Mouse (Mus musculus) spleen, embryonic (tissue): ENCODE results near the gene Tmem212.

Experiments
- CTCF ChIA-PET: fragments of 350-600 bp; sonication (Branson Sonifier 250); formaldehyde crosslinking; loops from one replicate; lab custom pipeline; 2022; lab: Charles Lee

Tmem212 gene

DNA sequence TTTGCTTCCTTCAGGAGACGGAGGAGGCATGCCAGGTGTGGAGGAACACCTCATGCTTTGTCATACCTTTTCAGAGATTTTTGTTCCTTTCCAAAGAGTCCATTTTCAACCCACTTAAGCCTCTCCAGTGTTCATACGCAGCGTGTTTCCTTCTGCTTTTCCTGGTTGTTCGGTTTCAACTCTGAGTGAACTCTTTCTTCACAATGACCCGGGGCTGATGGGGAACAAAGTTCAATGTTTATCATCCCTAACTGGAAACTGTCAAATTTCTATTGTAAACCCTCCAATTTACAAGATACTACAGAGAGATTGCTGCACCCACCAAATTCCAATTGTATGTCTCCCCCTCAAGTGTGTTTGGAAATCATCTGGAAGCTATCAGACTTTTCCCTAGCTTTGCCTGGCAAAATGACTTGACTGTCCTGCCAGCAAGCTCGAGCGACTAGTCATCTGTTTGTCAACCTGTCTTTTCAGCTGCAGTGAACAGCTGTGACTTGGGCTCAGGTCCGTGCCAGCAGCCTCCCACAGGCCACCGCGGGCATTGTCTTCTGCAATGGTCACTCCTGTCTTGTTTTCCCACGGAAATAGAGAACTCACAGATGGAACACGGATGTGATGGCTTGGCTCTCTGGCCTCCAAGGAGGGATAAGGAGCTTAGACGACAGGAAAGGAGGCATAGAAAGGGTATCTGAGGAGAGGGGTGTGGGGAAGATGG, 3.0 kb upstream of the Tmem212 start:
- CTCF ChIA-PET, result no interaction called here

- CTCF ChIA-PET, result no interaction called here
Measured at GRCm38 (mm10) chr3:27898178-27898577, 2.0 kb upstream of the Tmem212 start.

- CTCF ChIA-PET, result no interaction called here
Measured at GRCm38 (mm10) chr3:27886578-27886977, 9.6 kb downstream of the Tmem212 start.

- CTCF ChIA-PET, result no interaction called here
Measured at GRCm38 (mm10) chr3:27885585-27885984, 10.6 kb downstream of the Tmem212 start.

- CTCF ChIA-PET, result no interaction called here
Measured at GRCm38 (mm10) chr3:27881897-27882835, 14.0 kb downstream of the Tmem212 start.

DNA sequence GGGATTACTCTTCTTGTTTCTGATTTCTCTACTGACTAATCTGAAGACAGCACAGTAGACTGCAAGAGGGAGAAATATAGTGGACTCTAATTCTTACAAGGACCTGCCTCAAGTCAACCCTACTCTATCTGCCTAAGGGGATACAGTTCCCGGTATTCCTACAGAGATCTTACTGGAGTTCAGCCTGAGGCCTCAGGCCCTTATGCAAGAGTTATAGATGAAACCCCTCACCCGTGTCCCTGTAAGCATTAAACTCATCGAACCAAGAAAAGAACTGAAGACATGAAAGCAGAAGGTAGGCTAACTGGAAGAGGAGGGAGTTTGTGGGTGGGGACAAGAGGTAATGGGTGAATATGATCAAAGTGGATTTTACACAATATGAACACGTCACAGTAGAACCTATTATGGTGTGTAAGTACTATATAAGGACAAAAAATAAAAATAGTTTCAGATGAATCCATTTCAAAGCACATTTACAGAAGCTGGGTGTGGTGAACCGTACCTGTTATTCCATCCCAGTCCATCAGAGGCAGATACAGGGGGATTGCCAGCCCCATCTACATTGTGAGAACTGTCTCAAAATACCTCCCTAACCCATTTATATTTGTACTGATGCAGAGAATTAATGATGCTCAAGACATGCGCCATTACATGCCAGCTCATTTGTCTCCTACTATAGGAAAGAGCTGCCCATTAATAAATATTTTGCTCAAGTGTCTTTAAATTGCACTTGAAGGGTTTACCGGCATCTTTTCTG, 17.1 kb downstream of the Tmem212 start:
- CTCF ChIA-PET, result no interaction called here

- CTCF ChIA-PET, result no interaction called here
Measured at GRCm38 (mm10) chr3:27873268-27874073, 22.7 kb downstream of the Tmem212 start.

DNA sequence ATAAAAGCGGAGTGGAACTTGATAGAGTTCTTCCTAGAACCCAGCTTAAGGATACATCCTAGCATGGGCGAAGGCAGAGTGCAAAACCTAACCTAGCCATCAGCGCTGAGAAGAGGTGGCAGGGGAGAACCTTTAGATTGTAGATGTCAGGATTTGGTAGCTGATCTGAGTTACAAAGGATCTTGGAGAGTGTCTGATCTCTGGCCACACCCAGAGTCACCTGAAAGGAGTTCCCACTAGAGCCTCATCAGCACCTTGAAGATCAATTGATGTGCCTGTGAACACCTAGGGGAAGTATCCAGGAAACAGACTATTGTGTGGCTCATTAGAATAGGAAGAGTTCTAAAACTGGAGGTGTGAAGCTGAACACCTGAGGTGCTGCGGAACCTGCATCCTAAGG, 23.7 kb downstream of the Tmem212 start:
- CTCF ChIA-PET, result no interaction called here

DNA sequence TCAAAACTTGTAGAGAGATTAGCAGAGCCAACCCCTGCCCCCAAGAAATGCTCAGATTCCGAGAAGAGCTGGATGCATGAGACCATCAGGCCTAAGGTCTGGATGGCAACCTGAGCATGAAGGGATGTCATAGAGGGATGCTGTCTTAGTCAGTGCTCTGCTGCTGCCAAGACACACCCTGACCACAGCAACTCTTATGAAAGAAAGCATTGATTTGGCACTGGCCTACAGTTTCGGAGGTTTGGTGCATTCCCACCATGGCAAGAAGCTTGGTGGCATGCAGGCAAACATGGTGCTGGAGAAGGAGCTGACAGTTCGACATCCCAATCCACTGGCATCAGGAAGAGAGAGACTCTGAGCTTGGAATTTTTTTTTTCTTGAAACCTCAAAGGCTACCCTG, 24.3 kb downstream of the Tmem212 start:
- CTCF ChIA-PET, result no interaction called here

- CTCF ChIA-PET, result no interaction called here
Measured at GRCm38 (mm10) chr3:27871371-27871770, 24.8 kb downstream of the Tmem212 start.

- CTCF ChIA-PET, result no interaction called here
Measured at GRCm38 (mm10) chr3:27868681-27869080, 27.5 kb downstream of the Tmem212 start.

GRCm38 (mm10) chr3:27867731-27868130, 28.4 kb downstream of the Tmem212 start:
- CTCF ChIA-PET, result no interaction called here

GRCm38 (mm10) chr3:27862821-27863740, 33.1 kb downstream of the Tmem212 start:
- CTCF ChIA-PET, result no interaction called here

DNA sequence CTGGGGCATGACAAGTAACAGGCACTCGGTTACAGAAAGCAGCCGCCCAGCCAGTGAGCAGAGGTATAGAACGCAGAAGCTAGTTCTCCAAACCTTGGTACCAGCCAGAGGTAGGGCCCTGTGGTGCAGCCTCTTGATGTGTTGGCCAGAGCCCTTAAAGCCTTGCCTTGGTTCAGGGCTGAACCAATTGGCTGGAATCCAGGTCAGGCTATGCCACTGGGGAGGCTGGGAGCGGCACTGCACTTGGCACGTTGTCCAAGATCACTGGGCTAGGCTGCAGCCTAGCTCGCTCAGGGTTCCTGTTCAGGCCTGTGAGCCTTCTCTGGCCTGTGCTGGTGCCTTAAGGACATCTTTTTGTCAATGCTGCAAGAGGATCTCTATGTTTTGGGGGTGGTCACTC, 34.6 kb downstream of the Tmem212 start:
- CTCF ChIA-PET, result no interaction called here

DNA sequence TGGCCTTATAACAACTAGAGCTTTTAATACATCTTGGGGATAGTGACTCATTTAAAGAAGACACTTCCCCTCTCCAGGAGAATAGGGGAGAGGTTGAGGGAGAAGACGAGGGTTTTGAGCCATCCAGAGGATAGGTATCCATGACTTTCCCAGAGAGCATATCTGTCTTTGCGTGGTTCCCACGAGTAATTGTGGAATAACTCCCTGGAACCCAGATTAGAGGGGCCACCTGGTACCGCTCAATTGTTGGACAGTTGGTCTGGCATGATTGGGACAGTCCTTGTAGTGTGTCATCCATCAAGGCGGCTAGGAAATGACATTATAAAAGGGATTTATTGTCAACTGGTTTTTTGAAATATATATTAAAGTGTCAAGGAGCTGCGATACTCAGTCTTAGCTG, 35.1 kb downstream of the Tmem212 start:
- CTCF ChIA-PET, result no interaction called here

- CTCF ChIA-PET, result no interaction called here
Measured at GRCm38 (mm10) chr3:27859161-27859561, 37.0 kb downstream of the Tmem212 start.

DNA sequence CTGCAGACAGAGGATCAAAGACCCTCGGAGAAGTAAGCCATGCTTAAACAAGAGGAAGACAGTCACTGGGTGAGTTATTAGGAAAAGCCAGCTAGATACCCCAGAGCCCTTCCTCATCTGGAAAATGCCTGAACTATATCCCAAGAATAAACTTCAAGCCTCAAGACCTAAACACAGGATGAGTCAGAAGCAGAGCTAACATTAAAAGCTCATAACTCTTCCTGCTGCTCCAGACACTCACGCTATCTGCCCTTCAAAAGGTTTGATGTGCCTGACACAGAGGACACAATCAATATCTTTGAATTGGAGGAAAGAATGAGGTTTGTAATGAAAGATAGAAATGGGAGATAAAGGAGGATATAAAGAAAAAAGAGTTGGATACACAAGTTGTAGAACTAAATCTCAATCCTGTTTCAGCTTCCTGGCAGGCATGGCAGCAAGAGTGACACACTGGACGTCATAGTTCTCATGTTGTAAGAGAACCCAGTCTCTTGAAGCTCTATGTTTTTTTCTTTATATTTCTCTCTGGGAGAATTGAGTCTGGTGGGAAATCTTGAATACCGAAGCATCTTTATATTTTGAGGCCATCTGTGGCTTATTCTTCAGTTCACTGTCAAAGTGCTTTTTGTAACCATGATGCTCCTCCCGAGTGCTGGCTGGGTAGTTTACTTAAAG, 37.6 kb downstream of the Tmem212 start:
- CTCF ChIA-PET, result no interaction called here

- CTCF ChIA-PET, result no interaction called here
Measured at GRCm38 (mm10) chr3:27856288-27856687, 39.9 kb downstream of the Tmem212 start.

- CTCF ChIA-PET, result no interaction called here
Measured at GRCm38 (mm10) chr3:27854431-27855180, 41.6 kb downstream of the Tmem212 start.
